Mouse (Mus musculus): Measurements from ENCODE around the gene Atoh8. TPM values are rescaled to one million over a fixed set of nuclear protein-coding genes. Genes with fewer than 3 reads are reported as not detected.

Atoh8 gene
- total and polyA plus RNA-seq, 2 experiments from 2014 or later: 4.5 to 7.1 TPM

DNA sequence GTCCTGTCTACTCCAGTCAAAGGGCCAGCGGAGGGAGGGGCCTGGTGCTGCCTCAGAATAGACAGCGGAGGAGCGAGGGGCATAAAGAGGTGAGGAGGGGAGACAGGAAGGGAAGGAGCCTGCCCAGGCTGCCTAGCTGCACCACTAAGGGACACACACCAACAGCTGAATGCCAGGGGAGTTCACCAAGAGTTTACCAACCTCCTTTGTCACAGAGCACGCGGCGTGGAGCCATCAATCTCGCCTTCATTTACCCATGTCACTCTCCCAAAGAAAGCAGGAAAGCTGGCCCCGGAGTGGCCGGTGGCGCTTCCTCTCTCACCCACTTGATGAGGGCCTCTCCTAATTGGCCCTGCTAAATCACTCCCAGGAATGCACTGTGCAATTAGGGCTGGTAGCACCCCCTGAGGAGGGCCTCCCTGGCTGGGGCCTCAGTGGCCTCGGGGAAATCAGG is 13.1 kb downstream of the Atoh8 start:
- WGBS: 17% methylated on average over 11 of the region's 11 CpGs
- TF ChIP-seq CTCF (IDR thresholded peaks at IDR 0.05; ENCODE audit: low read depth) (no peak), EP300 (IDR thresholded peaks at IDR 0.05; ENCODE audit: low read depth) (no peak)
- no peaks in the 10 kb centered on the region for H3K9me3 ChIP-seq (replicated peaks; ENCODE audit: control insufficient read depth, low read length)
- peaks cover 33% of the 10 kb centered on the region for H3K4me1 ChIP-seq (ENCODE audit: control insufficient read depth, insufficient read depth)
- no peak overlapping the region for H3K4me2 ChIP-seq (ENCODE audit: low read depth, low read length)
- H3K9ac ChIP-seq (replicated peaks; ENCODE audit: low read depth, low read length): no peak overlapping the region
- H3K27me3 ChIP-seq (ENCODE audit: control insufficient read depth, insufficient read depth, low read length): no peaks in the 10 kb centered on the region; the same call in 1 of the 2 replicates
- no peak for DNase-seq (ENCODE audit: low spot score)
- H3K36me3 ChIP-seq (replicated peaks; ENCODE audit: control insufficient read depth, insufficient read depth, low read length): no peaks in the 10 kb centered on the region
- peak; percentile 45; the same call in 1 of the 2 replicates for ATAC-seq (ENCODE audit: insufficient read depth, low read depth)
- H3K27ac ChIP-seq (ENCODE audit: low read depth): no peak overlapping the region
- no peak overlapping the region for H3K4me3 ChIP-seq (ENCODE audit: low read depth, low read length)

GRCm38 (mm10) chr6:72221271-72221670 is 14.1 kb downstream of the Atoh8 start:
- Histone ChIP-seq H3K4me3 (ENCODE audit: low read depth, low read length) (no peak overlapping the region), H3K4me1 (ENCODE audit: control insufficient read depth, insufficient read depth) (peaks cover 38% of the 10 kb centered on the region), H3K27ac (ENCODE audit: low read depth) (no peak overlapping the region), H3K27me3 (ENCODE audit: control insufficient read depth, insufficient read depth, low read length) (no peaks in the 10 kb centered on the region; the same call in 1 of the 2 replicates), H3K9ac (replicated peaks; ENCODE audit: low read depth, low read length) (no peak overlapping the region), H3K9me3 (replicated peaks; ENCODE audit: control insufficient read depth, low read length) (no peaks in the 10 kb centered on the region), H3K36me3 (replicated peaks; ENCODE audit: control insufficient read depth, insufficient read depth, low read length) (no peaks in the 10 kb centered on the region), H3K4me2 (ENCODE audit: low read depth, low read length) (no peak overlapping the region)
- WGBS: 59% methylated on average over 6 of the region's 6 CpGs
- ATAC-seq (ENCODE audit: insufficient read depth, low read depth) (no peak), DNase-seq (ENCODE audit: low spot score) (no peak)
- no peak for TF ChIP-seq EP300 (IDR thresholded peaks at IDR 0.05; ENCODE audit: low read depth)
- peak; percentile 42 for TF ChIP-seq CTCF (IDR thresholded peaks at IDR 0.05; ENCODE audit: low read depth)

DNA sequence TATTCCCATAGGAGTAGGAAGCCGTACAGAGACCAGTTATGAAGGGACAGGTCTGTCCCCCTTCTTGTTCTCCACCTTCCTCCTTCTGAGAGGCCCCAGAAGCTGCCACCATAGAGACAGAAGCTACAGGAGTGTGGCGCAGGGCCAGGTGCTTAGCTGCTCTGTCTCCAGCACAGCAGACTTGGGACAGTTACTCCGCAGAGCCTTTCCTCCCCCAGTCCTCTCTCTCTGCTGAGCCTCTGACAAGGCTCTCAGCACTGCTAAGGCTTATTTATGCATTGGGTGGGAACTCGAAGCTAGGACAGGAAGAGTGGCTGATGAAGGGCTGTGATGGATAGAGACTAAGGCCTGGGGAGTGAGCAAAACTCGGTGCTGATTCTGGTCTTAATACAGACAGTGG is 15.8 kb downstream of the Atoh8 start:
- 34% methylated on average over 5 of the region's 5 CpGs for WGBS
- Histone ChIP-seq H3K4me3 (ENCODE audit: low read depth, low read length) (no peak overlapping the region), H3K9me3 (replicated peaks; ENCODE audit: control insufficient read depth, low read length) (no peaks in the 10 kb centered on the region), H3K4me1 (ENCODE audit: control insufficient read depth, insufficient read depth) (peaks cover 55% of the 10 kb centered on the region), H3K27me3 (ENCODE audit: control insufficient read depth, insufficient read depth, low read length) (no peaks in the 10 kb centered on the region; the same call in 1 of the 2 replicates), H3K9ac (replicated peaks; ENCODE audit: low read depth, low read length) (no peak overlapping the region), H3K36me3 (replicated peaks; ENCODE audit: control insufficient read depth, insufficient read depth, low read length) (no peaks in the 10 kb centered on the region), H3K27ac (ENCODE audit: low read depth) (0 out of 2 replicates have a peak overlapping the region, but pooled peaks have one; percentile 16), H3K4me2 (ENCODE audit: low read depth, low read length) (no peak overlapping the region)
- TF ChIP-seq CTCF (IDR thresholded peaks at IDR 0.05; ENCODE audit: low read depth): no peak
- TF ChIP-seq EP300 (IDR thresholded peaks at IDR 0.05; ENCODE audit: low read depth): no peak
- ATAC-seq (ENCODE audit: insufficient read depth, low read depth) (no peak), DNase-seq (ENCODE audit: low spot score) (no peak)

DNA sequence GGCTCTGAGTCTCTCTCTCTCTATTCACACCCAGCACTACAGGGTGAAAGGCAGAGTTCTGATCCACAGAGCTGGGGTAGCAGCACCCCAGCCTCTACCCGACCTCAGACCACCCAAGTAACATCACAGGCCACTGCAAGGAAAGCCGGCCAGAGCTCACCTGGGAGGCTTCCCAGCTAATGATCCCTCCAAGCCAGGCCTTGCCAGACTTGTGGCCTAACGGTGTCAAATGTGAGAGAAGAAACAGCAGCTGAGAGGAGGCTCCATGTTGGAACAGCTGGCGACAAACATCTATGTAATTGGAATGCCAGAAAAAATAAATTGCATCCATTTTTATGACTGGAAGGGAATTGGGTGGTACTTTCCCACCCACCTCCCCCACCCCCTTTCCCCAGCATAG is 17.1 kb downstream of the Atoh8 start:
- 69% methylated on average over 4 of the region's 4 CpGs for WGBS
- Histone ChIP-seq H3K27ac (ENCODE audit: low read depth) (no peak overlapping the region), H3K4me1 (ENCODE audit: control insufficient read depth, insufficient read depth) (peaks cover 67% of the 10 kb centered on the region), H3K9me3 (replicated peaks; ENCODE audit: control insufficient read depth, low read length) (no peaks in the 10 kb centered on the region), H3K27me3 (ENCODE audit: control insufficient read depth, insufficient read depth, low read length) (no peaks in the 10 kb centered on the region; the same call in 1 of the 2 replicates), H3K36me3 (replicated peaks; ENCODE audit: control insufficient read depth, insufficient read depth, low read length) (no peaks in the 10 kb centered on the region), H3K4me3 (ENCODE audit: low read depth, low read length) (no peak overlapping the region), H3K9ac (replicated peaks; ENCODE audit: low read depth, low read length) (no peak overlapping the region), H3K4me2 (ENCODE audit: low read depth, low read length) (no peak overlapping the region)
- TF ChIP-seq EP300 (IDR thresholded peaks at IDR 0.05; ENCODE audit: low read depth) (no peak), CTCF (IDR thresholded peaks at IDR 0.05; ENCODE audit: low read depth) (no peak)
- ATAC-seq (ENCODE audit: insufficient read depth, low read depth) (no peak), DNase-seq (ENCODE audit: low spot score) (no peak)

GRCm38 (mm10) chr6:72217415-72217784 is 18.0 kb downstream of the Atoh8 start:
- Histone ChIP-seq H3K4me1 (ENCODE audit: control insufficient read depth, insufficient read depth) (peaks cover 68% of the 10 kb centered on the region), H3K4me3 (ENCODE audit: low read depth, low read length) (no peak overlapping the region), H3K27me3 (ENCODE audit: control insufficient read depth, insufficient read depth, low read length) (no peaks in the 10 kb centered on the region), H3K9ac (replicated peaks; ENCODE audit: low read depth, low read length) (no peak overlapping the region), H3K27ac (ENCODE audit: low read depth) (peak overlapping the region; percentile 88), H3K4me2 (ENCODE audit: low read depth, low read length) (peak overlapping the region; percentile 47), H3K9me3 (replicated peaks; ENCODE audit: control insufficient read depth, low read length) (no peaks in the 10 kb centered on the region), H3K36me3 (replicated peaks; ENCODE audit: control insufficient read depth, insufficient read depth, low read length) (no peaks in the 10 kb centered on the region)
- TF ChIP-seq CTCF (IDR thresholded peaks at IDR 0.05; ENCODE audit: low read depth): no peak
- no peak for TF ChIP-seq EP300 (IDR thresholded peaks at IDR 0.05; ENCODE audit: low read depth)
- no peak for DNase-seq (ENCODE audit: low spot score)
- ATAC-seq (ENCODE audit: insufficient read depth, low read depth): no peak
- WGBS: 69% methylated on average over 6 of the region's 6 CpGs
